Mouse (Mus musculus) urinary bladder, postnatal 4 days (tissue): ENCODE results near the gene Rab10.
A peak's percentile ranks its signal among the peaks of the same experiment; 100 is the strongest.

Experiments used
- DNase-seq, 2 experiments: peaks; one replicate each; pipeline ENCODE4 v3.0.0; 2021 to 2022; ENCODE audit warnings: low spot score in 2 of 2

Gene Rab10

GRCm38 (mm10) chr12:3236831-3237681 lies 72.7 kb downstream of the Rab10 start:
- no peak for DNase-seq

- no peak for DNase-seq
Observed at GRCm38 (mm10) chr12:3236163-3236641, 73.6 kb downstream of the Rab10 start.

DNA sequence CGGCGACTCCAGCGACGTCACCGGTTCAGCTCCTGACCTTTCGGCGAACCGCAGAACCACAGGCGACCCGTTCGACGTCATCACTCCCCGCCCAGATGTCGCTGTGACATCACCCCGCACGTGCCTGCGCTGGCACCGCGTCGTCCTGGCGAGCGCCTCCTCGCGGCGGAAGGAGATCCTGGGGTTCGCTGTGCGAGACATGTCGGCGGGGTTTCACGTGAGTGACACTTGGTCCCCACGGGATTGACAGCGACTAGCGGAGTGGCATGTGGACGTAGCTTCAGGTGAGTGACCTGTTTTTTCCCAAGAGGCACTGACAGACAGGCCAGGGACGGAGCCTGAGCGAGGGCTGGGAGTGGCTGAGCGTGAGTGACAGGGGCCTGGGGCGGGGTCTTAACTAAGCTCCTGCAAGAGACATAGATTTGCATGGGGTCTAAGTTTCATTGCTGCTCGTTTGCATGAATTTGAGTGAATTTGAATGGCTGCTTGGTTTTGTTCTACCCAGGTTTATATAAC lies 74.1 kb downstream of the Rab10 start:
- DNase-seq, result peak; percentile 89 to 95

DNA sequence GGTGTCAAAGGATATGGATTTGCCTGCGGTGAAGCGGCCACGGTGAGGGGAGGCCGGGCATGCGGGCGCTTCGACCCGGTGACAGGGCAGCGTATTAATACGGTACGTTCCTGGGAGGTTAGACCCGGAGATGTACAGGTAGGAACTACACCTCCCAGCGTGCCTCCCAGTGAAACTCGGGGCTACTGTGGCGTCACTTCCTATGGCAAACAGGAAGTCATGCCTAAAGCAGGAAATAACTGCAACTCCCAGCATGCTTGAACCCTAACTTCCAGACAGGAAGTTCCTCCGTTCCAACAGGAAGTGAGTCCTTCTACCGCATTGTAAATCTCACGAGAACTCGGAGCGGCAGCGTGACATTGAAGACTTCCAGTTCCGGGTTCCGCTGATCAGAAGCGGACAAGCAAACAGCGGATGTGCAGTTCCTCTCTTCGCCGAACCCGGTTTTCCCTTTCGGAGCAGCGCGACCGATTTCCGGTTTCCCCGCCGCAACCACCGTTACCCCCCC lies 74.6 kb downstream of the Rab10 start:
- DNase-seq, result peak; percentile 85 to 86

DNA sequence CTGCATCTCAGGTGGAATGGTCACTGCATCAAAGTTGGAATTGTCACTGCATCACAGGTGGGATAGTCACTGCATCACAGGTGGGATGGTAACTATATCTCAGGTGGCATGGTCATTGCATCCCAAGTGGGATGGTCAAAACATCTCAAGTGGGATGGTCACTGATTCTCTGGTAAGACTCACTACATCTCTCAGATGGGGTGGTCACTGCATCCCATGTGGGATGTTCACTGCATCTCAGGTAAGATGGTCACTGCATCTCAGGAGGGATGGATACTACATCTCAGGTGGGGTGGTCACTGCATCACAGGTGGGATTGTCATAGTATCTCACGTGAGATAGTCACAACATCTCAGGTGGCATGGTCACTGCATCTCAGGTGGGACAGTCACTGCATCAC lies 75.7 kb downstream of the Rab10 start:
- no peak for DNase-seq

GRCm38 (mm10) chr12:3223352-3223751 lies 86.4 kb downstream of the Rab10 start:
- no peak for DNase-seq

GRCm38 (mm10) chr12:3210181-3210580 lies 99.6 kb downstream of the Rab10 start:
- no peak for DNase-seq

GRCm38 (mm10) chr12:3209163-3209562 lies 100.6 kb downstream of the Rab10 start:
- DNase-seq, result no peak
